Mouse (Mus musculus) lung, postnatal 0 days (tissue): Measurements from ENCODE around the gene Tubal3.

Source experiments
- CTCF ChIP-seq: IDR thresholded peaks from 2 replicates; pipeline ENCODE4 v1.5.1; 2016; ENCODE audit warnings: antibody characterized with exemption, mild to moderate bottlenecking
- EP300 ChIP-seq: IDR thresholded peaks from 2 replicates; pipeline ENCODE4 v1.6.1; 2016; ENCODE audit warnings: antibody characterized with exemption, mild to moderate bottlenecking, control low read depth

DNA sequence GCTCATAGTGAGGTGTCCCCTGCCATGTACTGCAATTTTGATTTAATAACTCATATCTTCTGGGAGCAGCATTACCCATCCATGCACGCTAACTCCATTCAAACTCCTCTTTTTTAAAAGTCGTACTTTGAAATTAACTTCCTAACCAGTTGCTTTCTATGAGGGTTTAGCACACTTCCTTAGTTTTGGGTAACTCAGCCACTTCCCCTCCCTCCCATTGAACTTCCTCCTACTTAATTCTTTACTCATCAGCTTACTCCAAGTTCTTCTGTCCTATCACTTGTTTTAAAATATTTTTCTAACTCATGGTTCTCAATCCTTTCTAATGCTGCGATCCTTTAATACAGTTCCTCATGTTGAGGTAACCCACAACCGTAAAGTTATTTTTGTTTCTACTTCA is 50.8 kb downstream of the Tubal3 start:
- no peak for TF ChIP-seq CTCF
- TF ChIP-seq EP300: no peak
